Mouse (Mus musculus) forebrain, embryonic 15.5 days (tissue): ENCODE measurements at regions not wholly inside any gene's neighbourhood (a gene's known extent, or its start where the extent isn't known, plus 50 kb on each side); places are given as distances from the start of the nearest gene placed in this dataset.

Experiments used
- ATAC-seq: fragments of 200-750 bp; cut with Nextera tagmentation; replicated peaks from 2 replicates; pipeline ENCODE4 v1.8.0; 2017; ENCODE audit warnings: mild to moderate bottlenecking, moderate TSS enrichment, moderate library complexity
- H3K27ac ChIP-seq: fragments of 300-500 bp; sonication (generic); replicated peaks from 2 replicates; pipeline ENCODE4 v1.5.1; 2015; ENCODE audit warnings: mild to moderate bottlenecking, inconsistent platforms
- H3K27me3 ChIP-seq: fragments of 300-500 bp; sonication (generic); 2 replicates; pipeline ENCODE4 v1.6.1; 2015; ENCODE audit warnings: inconsistent platforms
- H3K36me3 ChIP-seq: fragments of 300-500 bp; sonication (generic); 2 replicates; pipeline ENCODE4 v1.6.1; 2015; ENCODE audit warnings: mild to moderate bottlenecking, inconsistent platforms
- H3K4me1 ChIP-seq: fragments of 300-500 bp; sonication (generic); 2 replicates; pipeline ENCODE4 v1.6.1; 2015; ENCODE audit warnings: inconsistent platforms
- H3K4me2 ChIP-seq: fragments of 300-500 bp; sonication (generic); replicated peaks from 2 replicates; pipeline ENCODE4 v1.6.1; 2015; ENCODE audit warnings: mild to moderate bottlenecking, inconsistent platforms
- H3K4me3 ChIP-seq: fragments of 300-500 bp; sonication (generic); 2 replicates; pipeline ENCODE4 v1.5.1; 2015; ENCODE audit warnings: mild to moderate bottlenecking, inconsistent platforms
- H3K9ac ChIP-seq: fragments of 300-500 bp; sonication (generic); replicated peaks from 2 replicates; pipeline ENCODE4 v1.6.1; 2015; ENCODE audit warnings: mild to moderate bottlenecking, inconsistent platforms
- H3K9me3 ChIP-seq: fragments of 300-500 bp; sonication (generic); 2 replicates; pipeline ENCODE4 v1.6.1; 2016; ENCODE audit warnings: inconsistent platforms
- WGBS: fragments of 180-500 bp; shearing (Covaris S2); methylation state at CpG from one replicate; pipeline ENCODE4 v1.1.7; 2015; ENCODE audit warnings: mixed read lengths; 5-methylcytosine and 5-hydroxymethylcytosine counted together

- Histone ChIP-seq H3K4me3 (no peak overlapping the region), H3K9ac (no peak overlapping the region), H3K27ac (no peak overlapping the region), H3K4me2 (no peak overlapping the region), H3K9me3 (no peaks in the 10 kb centered on the region), H3K27me3 (no peaks in the 10 kb centered on the region), H3K4me1 (peaks cover 2% of the 10 kb centered on the region), H3K36me3 (no peaks in the 10 kb centered on the region)
- no peak for ATAC-seq
- WGBS, result 86% methylated on average over 13 of the region's 13 CpGs
Observed at GRCm38 (mm10) chr8:26886783-26887486, 90.2 kb upstream of the Zfp703 start.

GRCm38 (mm10) chr8:26887551-26887950 is 89.6 kb upstream of the Zfp703 start:
- no peak overlapping the region for H3K4me2 ChIP-seq
- no peaks in the 10 kb centered on the region for H3K9me3 ChIP-seq
- H3K4me3 ChIP-seq, result no peak overlapping the region
- no peak for ATAC-seq
- 84% methylated on average over 5 of the region's 5 CpGs for WGBS
- H3K27ac ChIP-seq, result no peak overlapping the region
- no peaks in the 10 kb centered on the region for H3K36me3 ChIP-seq
- H3K27me3 ChIP-seq, result no peaks in the 10 kb centered on the region
- no peak overlapping the region for H3K9ac ChIP-seq
- peaks cover 7% of the 10 kb centered on the region for H3K4me1 ChIP-seq

- Histone ChIP-seq H3K9ac (no peak overlapping the region), H3K9me3 (no peaks in the 10 kb centered on the region), H3K4me2 (no peak overlapping the region), H3K4me3 (no peak overlapping the region), H3K36me3 (no peaks in the 10 kb centered on the region), H3K27ac (no peak overlapping the region), H3K4me1 (peaks cover 7% of the 10 kb centered on the region), H3K27me3 (no peaks in the 10 kb centered on the region)
- ATAC-seq, result no peak
- 90% methylated on average over 3 of the region's 3 CpGs for WGBS
Observed at GRCm38 (mm10) chr8:26888050-26888449, 89.1 kb upstream of the Zfp703 start.

- H3K9me3 ChIP-seq, result no peaks in the 10 kb centered on the region
- no peak overlapping the region for H3K4me3 ChIP-seq
- ATAC-seq, result no peak
- H3K4me1 ChIP-seq, result peaks cover 7% of the 10 kb centered on the region
- H3K4me2 ChIP-seq, result no peak overlapping the region
- H3K36me3 ChIP-seq, result no peaks in the 10 kb centered on the region
- H3K27me3 ChIP-seq, result no peaks in the 10 kb centered on the region
- H3K9ac ChIP-seq, result no peak overlapping the region
- H3K27ac ChIP-seq, result no peak overlapping the region
- WGBS, result 51% methylated on average over 11 of the region's 11 CpGs
Observed at GRCm38 (mm10) chr8:26891881-26892280, 85.2 kb upstream of the Zfp703 start.

GRCm38 (mm10) chr8:26892380-26892779 is 84.7 kb upstream of the Zfp703 start:
- no peak overlapping the region for H3K4me2 ChIP-seq
- no peaks in the 10 kb centered on the region for H3K27me3 ChIP-seq
- 69% methylated on average over 7 of the region's 7 CpGs for WGBS
- peaks cover 7% of the 10 kb centered on the region for H3K4me1 ChIP-seq
- H3K9ac ChIP-seq, result no peak overlapping the region
- H3K9me3 ChIP-seq, result no peaks in the 10 kb centered on the region
- no peak for ATAC-seq
- no peaks in the 10 kb centered on the region for H3K36me3 ChIP-seq
- no peak overlapping the region for H3K4me3 ChIP-seq
- no peak overlapping the region for H3K27ac ChIP-seq

- ATAC-seq, result no peak
- no peak overlapping the region for H3K4me3 ChIP-seq
- 89% methylated on average over 11 of the region's 11 CpGs for WGBS
- no peak overlapping the region for H3K27ac ChIP-seq
- no peaks in the 10 kb centered on the region for H3K27me3 ChIP-seq
- H3K4me2 ChIP-seq, result no peak overlapping the region
- no peaks in the 10 kb centered on the region for H3K9me3 ChIP-seq
- H3K9ac ChIP-seq, result no peak overlapping the region
- peaks cover 7% of the 10 kb centered on the region for H3K4me1 ChIP-seq
- H3K36me3 ChIP-seq, result no peaks in the 10 kb centered on the region
Observed at GRCm38 (mm10) chr8:26895867-26896266, 81.3 kb upstream of the Zfp703 start.

GRCm38 (mm10) chr8:26903289-26903688 is 73.8 kb upstream of the Zfp703 start:
- Histone ChIP-seq H3K27ac (no peak overlapping the region), H3K9me3 (no peaks in the 10 kb centered on the region), H3K36me3 (no peaks in the 10 kb centered on the region), H3K4me1 (no peaks in the 10 kb centered on the region), H3K4me2 (no peak overlapping the region), H3K27me3 (no peaks in the 10 kb centered on the region), H3K9ac (no peak overlapping the region), H3K4me3 (no peak overlapping the region)
- no peak for ATAC-seq
- WGBS, result 84% methylated on average over 5 of the region's 5 CpGs

- no peaks in the 10 kb centered on the region for H3K4me1 ChIP-seq
- H3K9ac ChIP-seq, result no peak overlapping the region
- no peak overlapping the region for H3K4me3 ChIP-seq
- H3K36me3 ChIP-seq, result no peaks in the 10 kb centered on the region
- no peak for ATAC-seq
- H3K27ac ChIP-seq, result no peak overlapping the region
- 91% methylated on average over 4 of the region's 4 CpGs for WGBS
- H3K4me2 ChIP-seq, result no peak overlapping the region
- H3K9me3 ChIP-seq, result no peaks in the 10 kb centered on the region
- H3K27me3 ChIP-seq, result no peaks in the 10 kb centered on the region
Observed at GRCm38 (mm10) chr8:26906257-26906656, 70.9 kb upstream of the Zfp703 start.

- no peak for ATAC-seq
- WGBS, result 82% methylated on average over 8 of the region's 8 CpGs
- Histone ChIP-seq H3K27me3 (no peaks in the 10 kb centered on the region), H3K9ac (no peak overlapping the region), H3K4me3 (no peak overlapping the region), H3K4me2 (no peak overlapping the region), H3K4me1 (no peaks in the 10 kb centered on the region), H3K9me3 (no peaks in the 10 kb centered on the region), H3K36me3 (no peaks in the 10 kb centered on the region), H3K27ac (no peak overlapping the region)
Observed at GRCm38 (mm10) chr8:26907347-26908170, 69.6 kb upstream of the Zfp703 start.

- H3K27ac ChIP-seq, result no peak overlapping the region
- H3K9me3 ChIP-seq, result no peaks in the 10 kb centered on the region
- no peaks in the 10 kb centered on the region for H3K4me1 ChIP-seq
- no peak for ATAC-seq
- H3K36me3 ChIP-seq, result no peaks in the 10 kb centered on the region
- no peaks in the 10 kb centered on the region for H3K27me3 ChIP-seq
- H3K9ac ChIP-seq, result no peak overlapping the region
- no peak overlapping the region for H3K4me3 ChIP-seq
- H3K4me2 ChIP-seq, result no peak overlapping the region
- WGBS, result 86% methylated on average over 3 of the region's 3 CpGs
Observed at GRCm38 (mm10) chr8:26910186-26910585, 66.9 kb upstream of the Zfp703 start.

GRCm38 (mm10) chr8:26913562-26914529 is 63.3 kb upstream of the Zfp703 start:
- H3K27me3 ChIP-seq, result no peaks in the 10 kb centered on the region
- no peak overlapping the region for H3K27ac ChIP-seq
- H3K36me3 ChIP-seq, result no peaks in the 10 kb centered on the region
- no peaks in the 10 kb centered on the region for H3K4me1 ChIP-seq
- no peaks in the 10 kb centered on the region for H3K9me3 ChIP-seq
- WGBS, result 88% methylated on average over 18 of the region's 18 CpGs
- no peak overlapping the region for H3K9ac ChIP-seq
- ATAC-seq, result no peak
- no peak overlapping the region for H3K4me2 ChIP-seq
- H3K4me3 ChIP-seq, result no peak overlapping the region

- 85% methylated on average over 8 of the region's 8 CpGs for WGBS
Observed at GRCm38 (mm10) chr8:26915731-26916130, 61.4 kb upstream of the Zfp703 start.

More at GRCm38 (mm10) chr8:26915731-26916130, 61.4 kb upstream of the Zfp703 start:
- Histone ChIP-seq H3K4me3 (no peak overlapping the region), H3K4me1 (no peaks in the 10 kb centered on the region), H3K9me3 (no peaks in the 10 kb centered on the region), H3K27ac (no peak overlapping the region), H3K27me3 (no peaks in the 10 kb centered on the region), H3K9ac (no peak overlapping the region), H3K36me3 (no peaks in the 10 kb centered on the region), H3K4me2 (no peak overlapping the region)
- no peak for ATAC-seq
